Mouse (Mus musculus) MEL (cell line): ENCODE data around the gene Ucp3. TPM values are rescaled to one million over a fixed set of nuclear protein-coding genes. Genes with fewer than 3 reads are reported as not detected.

Source experiments
- DNase-seq: peaks from one replicate; pipeline ENCODE4 v3.0.0; 2011; ENCODE audit warnings: low read depth, low spot score
- H3K27ac ChIP-seq: 2 replicates; pipeline ENCODE4 v1.5.1; 2012; ENCODE audit warnings: low read depth, mild to moderate bottlenecking, control low read depth, low read length, moderate library complexity; ENCODE audit not compliant: control insufficient read depth
- H3K27me3 ChIP-seq, 2 experiments: fragments of 150-350 bp in 1 of 2; sonication (generic) in 1 of 2; 2 replicates each; pipeline ENCODE4 v1.6.1; 2012; ENCODE audit warnings: low read length in 2 of 2, mild to moderate bottlenecking in 2 of 2, improper control_type of control experiment in 1 of 2, moderate library complexity in 1 of 2; ENCODE audit not compliant: insufficient read depth in 2 of 2, control insufficient read depth in 1 of 2
- H3K36me3 ChIP-seq, 2 experiments: 2 replicates each; pipeline ENCODE4 v1.6.1; 2012 to 2014; ENCODE audit warnings: low read length in 2 of 2, improper control_type of control experiment in 1 of 2, inconsistent platforms in 1 of 2, mild to moderate bottlenecking in 1 of 2; ENCODE audit not compliant: insufficient read depth in 2 of 2, control insufficient read depth in 1 of 2
- H3K4me1 ChIP-seq, 2 experiments: fragments of 150-350 bp in 1 of 2; sonication (generic) in 1 of 2; 2 replicates each; pipeline ENCODE4 v1.6.1; 2012; ENCODE audit warnings: low read length in 2 of 2, improper control_type of control experiment in 1 of 2, mild to moderate bottlenecking in 1 of 2; ENCODE audit not compliant: insufficient read depth in 2 of 2, control insufficient read depth in 1 of 2
- H3K4me3 ChIP-seq, 2 experiments: fragments of 150-350 bp in 1 of 2; sonication (generic) in 1 of 2; 2 replicates each; pipeline ENCODE4 v1.5.1; 2012; ENCODE audit warnings: low read depth in 2 of 2, low read length in 2 of 2, mild to moderate bottlenecking in 2 of 2, moderate library complexity in 2 of 2, control low read depth in 1 of 2, improper control_type of control experiment in 1 of 2; ENCODE audit not compliant: control insufficient read depth in 1 of 2, insufficient read depth in 1 of 2
- H3K79me2 ChIP-seq: 2 replicates; pipeline ENCODE4 v1.6.1; 2012; ENCODE audit warnings: mild to moderate bottlenecking, low read length, moderate library complexity; ENCODE audit not compliant: control insufficient read depth, poor library complexity, insufficient read depth
- H3K9ac ChIP-seq: 2 replicates; pipeline ENCODE4 v1.6.1; 2012; ENCODE audit warnings: low read depth, mild to moderate bottlenecking, control low read depth, low read length, moderate library complexity; ENCODE audit not compliant: control insufficient read depth, poor library complexity, severe bottlenecking
- H3K9me3 ChIP-seq: fragments of 150-350 bp; sonication (generic); replicated peaks from 2 replicates; pipeline ENCODE4 v1.6.1; 2012; ENCODE audit warnings: mild to moderate bottlenecking, low read length, improper control_type of control experiment, moderate library complexity; ENCODE audit not compliant: insufficient read depth
- BHLHE40 ChIP-seq: IDR thresholded peaks from 2 replicates; pipeline ENCODE4 v1.6.1; 2012; ENCODE audit warnings: low read depth, mild to moderate bottlenecking, inconsistent platforms, low read length, improper control_type of control experiment, borderline replicate concordance
- CHD1 ChIP-seq: IDR thresholded peaks from 2 replicates; pipeline ENCODE4 v1.6.1; 2012; ENCODE audit warnings: low read depth, mild to moderate bottlenecking, inconsistent platforms, low read length, improper control_type of control experiment
- CTCF ChIP-seq, 3 experiments: IDR thresholded peaks in 2 of 3; conservative IDR thresholded peaks in 1 of 3; 2 replicates each; pipeline ENCODE4 v1.5.1; 2011 to 2012; ENCODE audit warnings: low read length in 3 of 3, low read depth in 2 of 3, mild to moderate bottlenecking in 2 of 3, improper control_type of control experiment in 1 of 3, inconsistent platforms in 1 of 3, mixed read lengths in 1 of 3, moderate library complexity in 1 of 3; ENCODE audit not compliant: control insufficient read depth in 1 of 3, insufficient read depth in 1 of 3, poor library complexity in 1 of 3, severe bottlenecking in 1 of 3
- E2F4 ChIP-seq: IDR thresholded peaks from 2 replicates; pipeline ENCODE4 v1.6.1; 2011; ENCODE audit warnings: low read depth, low read length, improper control_type of control experiment, borderline replicate concordance
- ELF1 ChIP-seq: IDR thresholded peaks from 2 replicates; pipeline ENCODE4 v1.6.1; 2014; ENCODE audit warnings: low read depth, mild to moderate bottlenecking, inconsistent platforms, low read length, improper control_type of control experiment, moderate library complexity
- EP300 ChIP-seq, 2 experiments: IDR thresholded peaks; 2 replicates each; pipeline ENCODE4 v1.6.1; 2011; ENCODE audit warnings: improper control_type of control experiment in 2 of 2, low read length in 2 of 2, low read depth in 1 of 2, mild to moderate bottlenecking in 1 of 2
- ETS1 ChIP-seq: IDR thresholded peaks from 2 replicates; pipeline ENCODE4 v1.6.1; 2012; ENCODE audit warnings: low read depth, mild to moderate bottlenecking, inconsistent platforms, low read length, improper control_type of control experiment, moderate library complexity
- JUND ChIP-seq: IDR thresholded peaks from 2 replicates; pipeline ENCODE4 v1.6.1; 2011; ENCODE audit warnings: low read depth, mild to moderate bottlenecking, improper control_type of control experiment, low read length
- KAT2A ChIP-seq: conservative IDR thresholded peaks from 2 replicates; pipeline ENCODE4 v1.6.1; 2012; ENCODE audit warnings: low read depth, low read length, improper control_type of control experiment, inconsistent platforms
- MAX ChIP-seq: IDR thresholded peaks from 2 replicates; pipeline ENCODE4 v1.6.1; 2011; ENCODE audit warnings: low read length, improper control_type of control experiment
- MAZ ChIP-seq: IDR thresholded peaks from 2 replicates; pipeline ENCODE4 v1.6.1; 2012; ENCODE audit warnings: low read depth, mild to moderate bottlenecking, inconsistent platforms, low read length, improper control_type of control experiment
- MEF2A ChIP-seq: IDR thresholded peaks from 2 replicates; pipeline ENCODE4 v1.6.1; 2014; ENCODE audit warnings: low read depth, mild to moderate bottlenecking, inconsistent platforms, low read length, improper control_type of control experiment; ENCODE audit not compliant: poor library complexity, insufficient replicate concordance, severe bottlenecking; ENCODE audit errors: extremely low read depth
- MXI1 ChIP-seq: IDR thresholded peaks from 2 replicates; pipeline ENCODE4 v1.6.1; 2011; ENCODE audit warnings: mild to moderate bottlenecking, low read depth, low read length, improper control_type of control experiment
- MYB ChIP-seq: IDR thresholded peaks from 2 replicates; pipeline ENCODE4 v1.6.1; 2011; ENCODE audit warnings: mild to moderate bottlenecking, low read depth, low read length, improper control_type of control experiment
- NRF1 ChIP-seq: IDR thresholded peaks from 2 replicates; pipeline ENCODE4 v1.6.1; 2014; ENCODE audit warnings: low read depth, mild to moderate bottlenecking, inconsistent platforms, low read length, improper control_type of control experiment, moderate library complexity; ENCODE audit not compliant: poor library complexity, insufficient read depth, severe bottlenecking
- POLR2AphosphoS2 ChIP-seq: IDR thresholded peaks from 2 replicates; pipeline ENCODE4 v1.6.1; 2011; ENCODE audit warnings: low read length, improper control_type of control experiment
- SIN3A ChIP-seq: IDR thresholded peaks from 2 replicates; pipeline ENCODE4 v1.6.1; 2012; ENCODE audit warnings: low read length, improper control_type of control experiment, inconsistent platforms
- SMC3 ChIP-seq: IDR thresholded peaks from 2 replicates; pipeline ENCODE4 v1.6.1; 2011; ENCODE audit warnings: low read depth, low read length, improper control_type of control experiment
- UBTF ChIP-seq: IDR thresholded peaks from 2 replicates; pipeline ENCODE4 v1.6.1; 2012; ENCODE audit warnings: low read depth, mild to moderate bottlenecking, inconsistent platforms, low read length, improper control_type of control experiment, moderate library complexity, borderline replicate concordance; ENCODE audit not compliant: insufficient read depth
- USF2 ChIP-seq, 2 experiments: IDR thresholded peaks; 2 replicates each; pipeline ENCODE4 v1.6.1; 2011 to 2012; ENCODE audit warnings: improper control_type of control experiment in 2 of 2, low read length in 2 of 2, borderline replicate concordance in 1 of 2, inconsistent platforms in 1 of 2, low read depth in 1 of 2, mild to moderate bottlenecking in 1 of 2; ENCODE audit not compliant: insufficient read depth in 1 of 2
- ZMIZ1 ChIP-seq: IDR thresholded peaks from 2 replicates; pipeline ENCODE4 v1.6.1; 2012; ENCODE audit warnings: low read depth, mild to moderate bottlenecking, inconsistent platforms, low read length, improper control_type of control experiment, moderate library complexity
- polyA plus RNA-seq, 2 experiments: library from polyadenylated mRNA; stranded (reverse) in 1 of 2; unstranded in 1 of 2; fragments of >175 nt in 1 of 2; fragments of >200 nt in 1 of 2; gene quantifications; 2 replicates each; pipeline versions ENCODE4 v1.2.1 to v1.2.4; 2012; ENCODE audit warnings: low replicate concordance in 2 of 2, low read depth in 1 of 2; ENCODE audit not compliant: insufficient read length in 2 of 2, insufficient read depth in 1 of 2, missing spikeins in 1 of 2
- total RNA-seq: library from RNA; depleted of rRNA; stranded (reverse); fragments of 300-350 nt; gene quantifications from 2 replicates; pipeline ENCODE4 v1.2.3, GENCODE M21; 2012

Ucp3 gene
- total and polyA plus RNA-seq, 3 experiments = not detected

GRCm38 (mm10) chr7:100496791-100497190 lies 24.0 kb downstream of the Ucp3 start:
- Histone ChIP-seq H3K4me3 (no peak overlapping the region), H3K9ac (no peak overlapping the region), H3K4me1 (peaks cover 3 to 17% of the 10 kb centered on the region in 2 experiments; a peak in 3 of 4 replicates), H3K79me2 (peaks cover 37% of the 10 kb centered on the region), H3K27ac (no peak overlapping the region), H3K27me3 (no peaks in the 10 kb centered on the region), H3K36me3 (peaks cover 0 to 11% of the 10 kb centered on the region in 2 experiments; a peak in 3 of 4 replicates), H3K9me3 (no peaks in the 10 kb centered on the region)
- DNase-seq = no peak
- no peak for TF ChIP-seq CHD1
- TF ChIP-seq MAZ = no peak
- no peak for TF ChIP-seq EP300 (IDR thresholded peaks at IDR 0.05; ENCODE audit: low read depth in 1 of 2, low read length in 2 of 2)
- no peak for TF ChIP-seq ETS1
- TF ChIP-seq UBTF = no peak
- no peak for TF ChIP-seq NRF1
- TF ChIP-seq ZMIZ1 = no peak
- no peak for TF ChIP-seq ELF1
- no peak for TF ChIP-seq MEF2A
- no peak for TF ChIP-seq SMC3
- TF ChIP-seq USF2 (IDR thresholded peaks at IDR 0.05; ENCODE audit: borderline replicate concordance in 1 of 2, insufficient read depth in 1 of 2, low read depth in 1 of 2, low read length in 2 of 2) = no peak
- TF ChIP-seq SIN3A = no peak
- TF ChIP-seq POLR2AphosphoS2 = no peak
- TF ChIP-seq CTCF (IDR thresholded peaks at IDR 0.05 in 2 of 3, conservative IDR thresholded peaks at IDR 0.05 in 1 of 3; ENCODE audit: control insufficient read depth in 1 of 3, insufficient read depth in 1 of 3, low read depth in 2 of 3, low read length in 3 of 3, poor library complexity in 1 of 3, severe bottlenecking in 1 of 3) = no peak
- no peak for TF ChIP-seq MYB
- TF ChIP-seq KAT2A = no peak
- TF ChIP-seq JUND = no peak

GRCm38 (mm10) chr7:100497402-100497801 lies 24.6 kb downstream of the Ucp3 start:
- Histone ChIP-seq H3K27ac (no peak overlapping the region), H3K9ac (no peak overlapping the region), H3K36me3 (peaks cover 0 to 8% of the 10 kb centered on the region in 2 experiments; a peak in 3 of 4 replicates), H3K79me2 (peaks cover 37% of the 10 kb centered on the region), H3K4me3 (no peak overlapping the region), H3K4me1 (peaks cover 3 to 19% of the 10 kb centered on the region in 2 experiments; a peak in 3 of 4 replicates), H3K9me3 (no peaks in the 10 kb centered on the region)
- DNase-seq = no peak
- TF ChIP-seq BHLHE40 (no peak), NRF1 (no peak), MXI1 (no peak), JUND (no peak), MAX (no peak), EP300 (IDR thresholded peaks at IDR 0.05; ENCODE audit: low read depth in 1 of 2, low read length in 2 of 2) (no peak), E2F4 (no peak)
- TF ChIP-seq, all 39 proteins: peak for 0
- H3K27me3 ChIP-seq = no peaks in the 10 kb centered on the region
